Mouse (Mus musculus) MEL (cell line): ENCODE results near the gene Cluh. TPM values are rescaled to one million over a fixed set of nuclear protein-coding genes. Genes with fewer than 3 reads are reported as not detected.

Experiments used
- DNase-seq: peaks from one replicate; pipeline ENCODE4 v3.0.0; 2011; ENCODE audit warnings: low read depth, low spot score
- H3K27ac ChIP-seq: 2 replicates; pipeline ENCODE4 v1.5.1; 2012; ENCODE audit warnings: low read depth, mild to moderate bottlenecking, control low read depth, low read length, moderate library complexity; ENCODE audit not compliant: control insufficient read depth
- H3K27me3 ChIP-seq, 2 experiments: fragments of 150-350 bp in 1 of 2; sonication (generic) in 1 of 2; 2 replicates each; pipeline ENCODE4 v1.6.1; 2012; ENCODE audit warnings: low read length in 2 of 2, mild to moderate bottlenecking in 2 of 2, improper control_type of control experiment in 1 of 2, moderate library complexity in 1 of 2; ENCODE audit not compliant: insufficient read depth in 2 of 2, control insufficient read depth in 1 of 2
- H3K36me3 ChIP-seq, 2 experiments: 2 replicates each; pipeline ENCODE4 v1.6.1; 2012 to 2014; ENCODE audit warnings: low read length in 2 of 2, improper control_type of control experiment in 1 of 2, inconsistent platforms in 1 of 2, mild to moderate bottlenecking in 1 of 2; ENCODE audit not compliant: insufficient read depth in 2 of 2, control insufficient read depth in 1 of 2
- H3K4me1 ChIP-seq, 2 experiments: fragments of 150-350 bp in 1 of 2; sonication (generic) in 1 of 2; 2 replicates each; pipeline ENCODE4 v1.6.1; 2012; ENCODE audit warnings: low read length in 2 of 2, improper control_type of control experiment in 1 of 2, mild to moderate bottlenecking in 1 of 2; ENCODE audit not compliant: insufficient read depth in 2 of 2, control insufficient read depth in 1 of 2
- H3K4me3 ChIP-seq, 2 experiments: fragments of 150-350 bp in 1 of 2; sonication (generic) in 1 of 2; 2 replicates each; pipeline ENCODE4 v1.5.1; 2012; ENCODE audit warnings: low read depth in 2 of 2, low read length in 2 of 2, mild to moderate bottlenecking in 2 of 2, moderate library complexity in 2 of 2, control low read depth in 1 of 2, improper control_type of control experiment in 1 of 2; ENCODE audit not compliant: control insufficient read depth in 1 of 2, insufficient read depth in 1 of 2
- H3K79me2 ChIP-seq: 2 replicates; pipeline ENCODE4 v1.6.1; 2012; ENCODE audit warnings: mild to moderate bottlenecking, low read length, moderate library complexity; ENCODE audit not compliant: control insufficient read depth, poor library complexity, insufficient read depth
- H3K9ac ChIP-seq: 2 replicates; pipeline ENCODE4 v1.6.1; 2012; ENCODE audit warnings: low read depth, mild to moderate bottlenecking, control low read depth, low read length, moderate library complexity; ENCODE audit not compliant: control insufficient read depth, poor library complexity, severe bottlenecking
- H3K9me3 ChIP-seq: fragments of 150-350 bp; sonication (generic); replicated peaks from 2 replicates; pipeline ENCODE4 v1.6.1; 2012; ENCODE audit warnings: mild to moderate bottlenecking, low read length, improper control_type of control experiment, moderate library complexity; ENCODE audit not compliant: insufficient read depth
- SMC3 ChIP-seq: IDR thresholded peaks from 2 replicates; pipeline ENCODE4 v1.6.1; 2011; ENCODE audit warnings: low read depth, low read length, improper control_type of control experiment
- polyA plus RNA-seq, 2 experiments: library from polyadenylated mRNA; stranded (reverse) in 1 of 2; unstranded in 1 of 2; fragments of >175 nt in 1 of 2; fragments of >200 nt in 1 of 2; gene quantifications; 2 replicates each; pipeline versions ENCODE4 v1.2.1 to v1.2.4; 2012; ENCODE audit warnings: low replicate concordance in 2 of 2, low read depth in 1 of 2; ENCODE audit not compliant: insufficient read length in 2 of 2, insufficient read depth in 1 of 2, missing spikeins in 1 of 2
- total RNA-seq: library from RNA; depleted of rRNA; stranded (reverse); fragments of 300-350 nt; gene quantifications from 2 replicates; pipeline ENCODE4 v1.2.3, GENCODE M21; 2012; rRNA removed

The Cluh gene
- total and polyA plus RNA-seq, 3 experiments = 53.8 to 135 (median 115) TPM

DNA sequence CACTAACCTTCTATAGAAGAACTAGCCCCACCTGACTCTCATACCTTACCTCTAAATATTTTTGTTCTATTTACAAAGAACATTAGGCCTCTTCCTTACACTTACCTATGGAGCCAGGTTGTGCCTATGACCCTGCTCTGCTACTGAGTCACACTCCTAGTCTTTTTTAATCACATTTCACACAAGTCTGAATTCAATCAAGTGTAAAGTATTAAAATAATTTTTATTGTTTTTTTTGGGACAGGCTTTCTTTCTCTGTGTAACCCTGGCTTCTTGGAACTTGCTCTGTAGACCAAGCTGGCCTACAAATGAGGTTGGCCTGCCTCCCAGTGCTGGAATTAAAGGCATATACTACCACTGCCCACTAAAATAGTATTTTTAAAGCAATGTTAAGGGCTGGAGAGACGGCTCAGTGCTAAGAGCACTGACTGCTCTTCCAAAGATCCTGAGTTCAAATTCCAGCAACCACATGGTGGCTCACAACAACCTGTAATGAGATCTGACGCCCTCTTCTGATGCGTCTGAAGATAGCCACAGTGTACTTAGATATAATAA is 66.8 kb downstream of the Cluh start:
- DNase-seq = no peak
- no peak overlapping the region for H3K4me3 ChIP-seq
- peaks cover 33 to 35% of the 10 kb centered on the region in 2 experiments for H3K36me3 ChIP-seq
- no peaks in the 10 kb centered on the region for H3K27me3 ChIP-seq
- H3K79me2 ChIP-seq = peaks cover 75% of the 10 kb centered on the region
- H3K9me3 ChIP-seq = no peaks in the 10 kb centered on the region
- TF ChIP-seq SMC3 = no peak
- TF ChIP-seq, all 39 proteins: peak for 0
- Histone ChIP-seq H3K4me1 (peaks cover 10 to 14% of the 10 kb centered on the region in 2 experiments), H3K9ac (no peak overlapping the region), H3K27ac (no peak overlapping the region)

Other genes starting within 250 kb of the Cluh start
- gene Rap1gap2, start 38.6 kb upstream of the Cluh start, total RNA-seq = 10.1 and 13.2 TPM in 2 replicates
- gene Rap1gap2, start 38.6 kb upstream of the Cluh start, polyA plus RNA-seq = 1 to 10 TPM in 1 of 2 experiments, not detected in 1; 5.8 TPM
- 0.12 and 0.13 TPM in 2 replicates for gene Ccdc92b, start 29.9 kb upstream of the Cluh start, total RNA-seq
- 1 to 10 TPM in 1 of 2 experiments, not detected in 1; 1.3 TPM for gene Ccdc92b, start 29.9 kb upstream of the Cluh start, polyA plus RNA-seq
- 65.8 and 67.4 TPM in 2 replicates for gene Pafah1b1, start 75.2 kb downstream of the Cluh start, total RNA-seq
- gene Pafah1b1, start 75.2 kb downstream of the Cluh start, polyA plus RNA-seq = 10 to 100 TPM in 1 of 2 experiments, not detected in 1; 54.5 TPM
- 110 and 116 TPM in 2 replicates for gene Mettl16, start 121.3 kb downstream of the Cluh start, total RNA-seq
- 10 to 100 TPM in 1 of 2 experiments, not detected in 1; 76.3 TPM for gene Mettl16, start 121.3 kb downstream of the Cluh start, polyA plus RNA-seq
- gene Mnt, start 181.4 kb downstream of the Cluh start, total RNA-seq = 5.8 and 7.7 TPM in 2 replicates
- gene Mnt, start 181.4 kb downstream of the Cluh start, polyA plus RNA-seq = 10 to 100 TPM in 1 of 2 experiments, not detected in 1; 37.3 TPM
- 7.2 and 8.0 TPM in 2 replicates for gene Sgsm2, start 247.6 kb downstream of the Cluh start, total RNA-seq
- 10 to 100 TPM in 1 of 2 experiments, not detected in 1; 15.1 TPM for gene Sgsm2, start 247.6 kb downstream of the Cluh start, polyA plus RNA-seq
- 165 and 178 TPM in 2 replicates for gene Tsr1, start 248.6 kb downstream of the Cluh start, total RNA-seq
- 100 to 1,000 TPM; 123 to 129 TPM for gene Tsr1, start 248.6 kb downstream of the Cluh start, polyA plus RNA-seq